Mouse (Mus musculus) limb, embryonic 10.5 days (tissue): ENCODE results near the gene Plekhg5. TPM values are rescaled to one million over a fixed set of nuclear protein-coding genes. Genes with fewer than 3 reads are reported as not detected.

ENCODE experiments used
- DNase-seq: peaks from one replicate; pipeline ENCODE4 v3.0.0-alpha.2; 2017; ENCODE audit warnings: low spot score
- H3K27ac ChIP-seq: fragments of 300-500 bp; sonication (generic); 2 replicates; pipeline ENCODE4 v1.5.1; 2016; ENCODE audit warnings: mild to moderate bottlenecking
- H3K27me3 ChIP-seq: fragments of 300-500 bp; sonication (generic); 2 replicates; pipeline ENCODE4 v1.6.1; 2016; ENCODE audit warnings: low read depth, mild to moderate bottlenecking; ENCODE audit not compliant: poor library complexity, severe bottlenecking
- H3K36me3 ChIP-seq: fragments of 300-500 bp; sonication (generic); 2 replicates; pipeline ENCODE4 v1.6.1; 2016; ENCODE audit warnings: mild to moderate bottlenecking, moderate library complexity
- H3K4me1 ChIP-seq: fragments of 300-500 bp; sonication (generic); 2 replicates; pipeline ENCODE4 v1.6.1; 2016
- H3K4me3 ChIP-seq: fragments of 300-500 bp; sonication (generic); 2 replicates; pipeline ENCODE4 v1.5.1; 2016; ENCODE audit warnings: mild to moderate bottlenecking, moderate library complexity
- H3K9me3 ChIP-seq: fragments of 300-500 bp; sonication (generic); replicated peaks from 2 replicates; pipeline ENCODE4 v1.6.1; 2016; ENCODE audit warnings: mild to moderate bottlenecking
- WGBS: fragments of 180-500 bp; shearing (Covaris S2); methylation state at CpG from one replicate; pipeline ENCODE4 v1.1.7; 2016; 5-methylcytosine and 5-hydroxymethylcytosine counted together
- polyA plus RNA-seq: library from polyadenylated mRNA; unstranded; fragments of >200 nt; fragmentation: Nextera tagmentation; extraction: Ambion mirVana; gene quantifications from 2 replicates; pipeline ENCODE4 v1.2.1, GENCODE M21; 2016

Gene Plekhg5
- polyA plus RNA-seq, 1 experiment from 2014 or later: 13.3 TPM

DNA sequence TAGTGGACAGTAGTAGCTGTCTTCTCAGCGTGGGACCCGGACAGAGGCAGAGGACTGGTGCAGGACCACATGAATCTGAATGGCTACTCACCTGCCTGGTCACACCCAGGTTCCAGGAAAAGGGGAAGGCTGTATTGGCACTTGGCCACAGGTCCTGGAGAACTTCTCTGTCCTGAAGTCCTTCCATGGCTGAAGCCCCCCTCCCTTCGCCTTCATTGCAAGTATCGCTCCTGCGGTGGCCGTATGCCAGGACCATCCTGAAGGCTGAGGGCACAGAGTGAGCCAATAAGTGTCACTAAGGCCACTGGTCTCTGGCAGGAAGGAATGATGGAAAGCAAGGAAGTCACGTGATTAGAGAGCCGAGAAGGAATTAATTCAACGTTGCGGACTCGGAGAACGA lies 21.9 kb downstream of the Plekhg5 start:
- 89% methylated on average over 12 of the region's 12 CpGs for WGBS
- H3K27me3 ChIP-seq: peaks cover 14% of the 10 kb centered on the region
- no peak overlapping the region for H3K27ac ChIP-seq
- H3K36me3 ChIP-seq: peaks cover 9% of the 10 kb centered on the region
- H3K9me3 ChIP-seq: no peaks in the 10 kb centered on the region
- peaks cover 42% of the 10 kb centered on the region for H3K4me1 ChIP-seq
- H3K4me3 ChIP-seq: no peak overlapping the region
- DNase-seq: no peak

GRCm38 (mm10) chr4:152095937-152096910 lies 23.9 kb downstream of the Plekhg5 start:
- peak overlapping the region; percentile 30 for H3K4me3 ChIP-seq
- 23% methylated on average over 27 of the region's 27 CpGs for WGBS
- peaks cover 48% of the 10 kb centered on the region for H3K4me1 ChIP-seq
- DNase-seq: peak; percentile 81
- H3K27ac ChIP-seq: peak overlapping the region; percentile 68
- no peaks in the 10 kb centered on the region for H3K9me3 ChIP-seq
- H3K36me3 ChIP-seq: 0 out of 2 replicates have a peak, but pooled peaks cover 4% of the 10 kb centered on the region
- H3K27me3 ChIP-seq: peaks cover 14% of the 10 kb centered on the region

DNA sequence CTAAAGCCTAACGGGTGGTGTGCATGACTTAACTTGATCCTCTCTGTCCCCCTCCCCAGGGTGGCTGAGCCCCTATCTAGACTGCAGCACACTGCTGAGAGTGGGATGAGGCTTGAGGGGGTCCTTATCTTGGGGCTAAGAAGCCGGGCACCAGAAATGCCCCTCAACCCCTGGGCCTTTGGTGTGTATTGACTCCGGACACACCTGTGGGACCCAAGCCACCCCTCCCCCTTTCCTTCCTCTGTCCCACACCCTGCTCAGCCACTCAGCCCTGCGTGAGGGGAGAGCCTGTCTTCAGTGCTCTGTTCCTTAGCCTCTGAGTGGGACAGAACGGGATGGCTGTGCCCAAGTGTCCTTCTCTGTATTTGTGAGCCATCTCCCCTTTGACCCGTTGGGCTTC lies 24.6 kb downstream of the Plekhg5 start:
- Histone ChIP-seq H3K9me3 (no peaks in the 10 kb centered on the region), H3K27me3 (peaks cover 14% of the 10 kb centered on the region), H3K4me1 (peaks cover 53% of the 10 kb centered on the region), H3K36me3 (peaks cover 6% of the 10 kb centered on the region), H3K4me3 (peak overlapping the region; percentile 30), H3K27ac (peak overlapping the region; percentile 68)
- WGBS: 50% methylated on average over 6 of the region's 6 CpGs
- no peak for DNase-seq

DNA sequence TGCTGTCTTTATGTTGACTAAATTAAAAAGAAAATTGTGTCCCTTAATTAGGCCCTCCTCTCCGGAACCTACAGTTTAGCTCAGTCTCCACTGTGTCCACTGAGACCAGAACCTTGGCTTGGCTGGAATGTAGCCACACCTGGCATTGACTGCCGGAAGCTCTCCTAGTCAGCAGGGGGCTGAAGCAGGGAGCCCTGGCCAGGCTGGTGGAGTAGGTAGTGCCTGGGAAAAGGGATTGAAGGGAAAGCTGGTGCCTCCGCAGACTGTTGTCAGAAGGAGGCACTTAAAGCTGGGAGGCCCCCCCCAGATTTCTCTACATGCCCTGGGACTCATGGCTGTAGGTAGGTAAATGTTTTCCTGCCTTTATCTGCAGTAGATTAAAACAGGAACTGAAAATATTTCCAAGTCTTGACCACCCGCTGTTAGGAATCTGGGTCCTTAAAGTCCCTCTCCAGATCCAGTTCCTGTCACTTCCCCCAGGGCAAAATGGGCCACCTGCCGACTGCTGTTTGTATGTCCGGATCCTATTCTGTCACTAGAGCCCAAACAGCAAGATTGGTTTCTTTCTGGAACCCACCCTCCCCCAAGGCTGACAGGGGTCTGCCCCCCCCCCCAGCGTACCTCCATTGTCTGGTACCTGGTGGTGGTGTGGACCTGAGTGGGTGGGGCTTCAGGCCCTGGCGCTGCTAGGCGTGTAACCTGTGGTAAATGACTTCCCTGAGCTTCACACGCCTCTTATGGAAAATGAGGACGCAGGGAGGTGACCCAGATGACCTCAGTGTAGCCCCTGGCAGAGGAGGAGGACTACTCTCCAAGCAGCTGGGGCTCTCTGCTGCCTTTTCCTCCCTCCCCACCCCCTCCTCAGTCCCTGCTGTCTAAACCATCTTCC lies 25.9 kb downstream of the Plekhg5 start:
- Histone ChIP-seq H3K4me1 (peaks cover 50% of the 10 kb centered on the region), H3K27ac (no peak overlapping the region), H3K27me3 (peaks cover 14% of the 10 kb centered on the region), H3K9me3 (no peaks in the 10 kb centered on the region), H3K4me3 (peak overlapping the region; percentile 30; the same call in 1 of the 2 replicates), H3K36me3 (peaks cover 13% of the 10 kb centered on the region)
- DNase-seq: no peak
- 24% methylated on average over 11 of the region's 11 CpGs for WGBS

- H3K36me3 ChIP-seq: peaks cover 35% of the 10 kb centered on the region
- 81% methylated on average over 11 of the region's 11 CpGs for WGBS
- DNase-seq: no peak
- peak overlapping the region; percentile 42 for H3K27ac ChIP-seq
- H3K9me3 ChIP-seq: no peaks in the 10 kb centered on the region
- peaks cover 50% of the 10 kb centered on the region for H3K4me1 ChIP-seq
- H3K27me3 ChIP-seq: peaks cover 14% of the 10 kb centered on the region
- H3K4me3 ChIP-seq: no peak overlapping the region
These were observed 28.2 kb downstream of the Plekhg5 start for GRCm38 (mm10) chr4:152100541-152100940.

DNA sequence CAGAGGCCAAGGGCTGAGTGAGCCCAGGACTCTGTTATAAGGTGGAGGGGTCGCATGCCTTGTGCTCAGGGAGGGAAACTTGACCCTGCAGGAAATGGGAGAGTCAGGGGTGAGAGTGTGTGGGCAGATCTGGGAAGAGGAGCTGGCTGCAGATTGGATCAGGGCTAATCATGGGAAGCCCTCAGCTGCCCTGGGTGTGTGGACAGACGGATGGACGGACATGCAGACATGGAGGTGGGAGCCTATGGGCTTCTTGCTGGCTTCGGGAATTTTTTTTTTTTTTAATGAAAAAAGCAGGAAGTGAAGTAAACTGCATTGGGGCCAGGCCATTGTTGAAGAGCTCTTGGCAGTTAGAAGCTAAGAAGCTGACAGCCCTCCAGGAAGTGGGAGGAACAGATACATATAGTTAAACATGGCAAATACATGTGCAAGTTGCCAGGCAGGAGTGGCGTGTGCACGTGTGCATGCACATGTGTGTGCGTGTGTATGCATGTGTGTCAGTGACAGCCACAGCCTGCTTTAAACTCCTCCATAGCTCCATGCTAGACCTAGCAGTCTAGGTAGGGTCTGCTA lies 28.9 kb downstream of the Plekhg5 start:
- Histone ChIP-seq H3K36me3 (peaks cover 41% of the 10 kb centered on the region), H3K4me3 (no peak overlapping the region), H3K27ac (peak overlapping the region; percentile 42), H3K4me1 (peaks cover 47% of the 10 kb centered on the region), H3K27me3 (peaks cover 19% of the 10 kb centered on the region), H3K9me3 (no peaks in the 10 kb centered on the region)
- no peak for DNase-seq
- 60% methylated on average over 7 of the region's 7 CpGs for WGBS

GRCm38 (mm10) chr4:152101921-152102320 lies 29.6 kb downstream of the Plekhg5 start:
- no peaks in the 10 kb centered on the region for H3K9me3 ChIP-seq
- peak overlapping the region; percentile 19; the same call in 1 of the 2 replicates for H3K27ac ChIP-seq
- peaks cover 16% of the 10 kb centered on the region for H3K27me3 ChIP-seq
- DNase-seq: no peak
- WGBS: 96% methylated on average over 16 of the region's 16 CpGs
- no peak overlapping the region for H3K4me3 ChIP-seq
- peaks cover 42% of the 10 kb centered on the region for H3K4me1 ChIP-seq
- peaks cover 47% of the 10 kb centered on the region for H3K36me3 ChIP-seq

DNA sequence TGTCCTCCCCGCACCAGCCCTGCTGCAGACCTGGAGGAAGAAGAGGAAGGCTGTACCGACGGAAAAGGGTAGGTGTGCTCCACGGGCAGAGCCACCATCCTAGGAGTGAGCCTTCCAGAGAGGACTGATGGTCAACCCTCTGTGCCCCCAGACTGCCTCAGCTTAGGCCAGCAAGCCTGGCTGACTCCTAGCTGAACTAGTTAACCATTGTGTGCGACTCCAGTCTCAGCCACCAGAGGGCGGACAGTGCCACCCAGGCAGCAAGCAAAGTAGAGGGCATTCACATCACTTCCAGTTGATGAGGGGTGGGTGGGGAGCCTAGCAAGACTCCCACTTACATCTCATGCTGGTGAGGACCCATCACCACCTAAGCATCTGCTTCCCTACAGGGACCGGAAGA lies 30.7 kb downstream of the Plekhg5 start:
- H3K27ac ChIP-seq: no peak overlapping the region
- H3K4me1 ChIP-seq: peaks cover 42% of the 10 kb centered on the region
- H3K4me3 ChIP-seq: no peak overlapping the region
- WGBS: 38% methylated on average over 7 of the region's 7 CpGs
- H3K36me3 ChIP-seq: peaks cover 53% of the 10 kb centered on the region
- H3K9me3 ChIP-seq: no peaks in the 10 kb centered on the region
- peaks cover 16% of the 10 kb centered on the region for H3K27me3 ChIP-seq
- DNase-seq: peak; percentile 82

DNA sequence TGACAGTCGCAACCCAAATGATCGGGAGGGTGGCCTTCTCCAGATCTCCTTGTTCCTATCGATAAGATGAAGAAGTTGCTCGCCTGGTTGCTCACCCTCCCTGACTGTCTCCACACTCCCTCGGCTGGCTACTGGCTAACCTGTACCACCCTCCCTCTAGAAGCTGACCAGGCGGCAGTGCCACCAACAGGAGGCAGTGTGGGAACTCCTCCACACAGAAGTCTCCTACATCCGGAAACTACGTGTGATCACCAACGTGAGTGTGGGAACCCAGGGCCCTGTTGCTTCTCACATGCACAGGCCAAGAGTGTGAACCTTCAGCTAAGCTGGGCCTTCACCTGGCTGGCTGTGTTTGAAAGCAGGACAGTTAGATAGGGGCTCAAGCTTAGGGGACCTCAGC lies 34.4 kb downstream of the Plekhg5 start:
- peaks cover 27% of the 10 kb centered on the region for H3K27me3 ChIP-seq
- no peaks in the 10 kb centered on the region for H3K9me3 ChIP-seq
- 46% methylated on average over 9 of the region's 9 CpGs for WGBS
- H3K36me3 ChIP-seq: peaks cover 82% of the 10 kb centered on the region
- H3K4me1 ChIP-seq: peaks cover 29% of the 10 kb centered on the region
- peak overlapping the region; percentile 66; the same call in 1 of the 2 replicates for H3K27ac ChIP-seq
- no peak for DNase-seq
- H3K4me3 ChIP-seq: no peak overlapping the region

DNA sequence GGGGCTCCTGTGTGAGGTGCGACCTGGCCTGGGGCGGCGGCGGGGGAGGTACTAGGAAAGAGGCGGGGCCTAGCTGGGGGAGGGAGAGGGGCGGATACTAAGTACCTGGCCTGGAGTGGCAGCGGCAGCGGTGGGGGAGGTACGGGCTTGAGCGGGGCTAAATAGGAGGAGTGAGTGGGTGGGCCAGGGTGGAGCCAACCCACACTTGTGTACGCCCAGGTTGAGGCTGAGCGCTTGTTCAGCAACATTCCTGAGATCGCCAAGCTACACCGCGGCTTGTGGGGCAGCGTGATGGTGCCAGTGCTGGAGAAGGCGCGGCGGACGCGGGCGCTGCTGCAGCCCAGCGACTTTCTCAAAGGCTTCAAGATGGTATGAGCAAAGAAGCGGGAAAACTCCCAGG lies 35.2 kb downstream of the Plekhg5 start:
- Histone ChIP-seq H3K4me1 (peaks cover 22% of the 10 kb centered on the region), H3K9me3 (no peaks in the 10 kb centered on the region), H3K27me3 (peaks cover 31% of the 10 kb centered on the region), H3K4me3 (peak overlapping the region; percentile 52), H3K27ac (peak overlapping the region; percentile 66), H3K36me3 (peaks cover 81% of the 10 kb centered on the region)
- peak; percentile 73 for DNase-seq
- 2% methylated on average over 24 of the region's 24 CpGs for WGBS

DNA sequence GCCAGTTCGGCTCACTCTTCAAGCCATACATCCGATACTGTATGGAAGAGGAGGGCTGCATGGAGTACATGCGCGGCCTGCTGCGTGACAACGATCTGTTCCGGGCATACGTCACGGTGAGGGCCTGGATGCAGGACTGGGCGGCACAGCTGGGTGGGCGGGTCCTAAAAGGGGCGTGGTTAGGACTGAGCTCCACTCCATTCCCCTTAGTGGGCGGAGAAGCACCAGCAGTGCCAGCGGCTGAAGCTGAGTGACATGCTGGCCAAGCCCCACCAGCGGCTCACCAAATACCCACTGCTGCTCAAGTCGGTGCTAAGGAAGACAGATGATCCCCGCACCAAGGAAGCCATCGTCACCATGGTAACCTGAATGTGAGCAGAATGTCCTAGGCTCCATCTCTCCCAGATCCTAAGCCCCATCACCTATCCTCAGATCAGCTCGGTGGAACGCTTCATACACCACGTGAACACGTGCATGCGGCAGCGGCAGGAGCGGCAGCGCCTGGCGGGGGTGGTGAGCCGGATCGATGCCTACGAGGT lies 35.7 kb downstream of the Plekhg5 start:
- peak overlapping the region; percentile 52 for H3K4me3 ChIP-seq
- H3K27me3 ChIP-seq: peaks cover 36% of the 10 kb centered on the region
- peaks cover 82% of the 10 kb centered on the region for H3K36me3 ChIP-seq
- H3K9me3 ChIP-seq: no peaks in the 10 kb centered on the region
- 4% methylated on average over 30 of the region's 30 CpGs for WGBS
- peak overlapping the region; percentile 66 for H3K27ac ChIP-seq
- peak; percentile 94 for DNase-seq
- H3K4me1 ChIP-seq: peaks cover 22% of the 10 kb centered on the region

DNA sequence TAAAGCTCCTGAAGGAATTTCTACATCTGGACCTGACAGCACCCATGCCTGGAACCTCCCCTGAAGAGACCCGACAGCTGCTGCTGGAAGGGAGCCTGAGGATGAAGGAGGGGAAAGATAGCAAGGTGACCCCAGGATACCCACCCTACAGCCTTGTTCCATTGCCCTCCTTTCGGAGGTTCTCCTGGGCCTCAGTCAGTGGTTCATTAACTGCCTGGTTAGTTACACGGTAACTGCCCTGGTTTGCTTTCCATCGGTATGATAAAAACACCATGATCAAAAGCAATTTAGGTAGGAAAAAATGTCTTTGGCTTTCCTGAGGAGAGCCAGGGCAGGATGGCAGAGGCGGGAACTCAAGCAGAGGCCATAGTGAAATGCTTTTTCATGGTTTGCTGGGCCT lies 36.4 kb downstream of the Plekhg5 start:
- Histone ChIP-seq H3K27ac (no peak overlapping the region), H3K4me3 (peak overlapping the region; percentile 52), H3K4me1 (peaks cover 22% of the 10 kb centered on the region), H3K9me3 (no peaks in the 10 kb centered on the region), H3K36me3 (peaks cover 82% of the 10 kb centered on the region), H3K27me3 (peaks cover 43% of the 10 kb centered on the region)
- no peak for DNase-seq
- 88% methylated on average over 5 of the region's 5 CpGs for WGBS
